Mouse (Mus musculus) left cerebral cortex, adult 9 months (tissue): ENCODE measurements around the gene Srp54c.

Experiments
- DNase-seq, 2 experiments: peaks; one replicate each; pipeline ENCODE4 v3.0.0; 2022; ENCODE audit warnings: low spot score in 2 of 2

Gene Srp54c

DNA sequence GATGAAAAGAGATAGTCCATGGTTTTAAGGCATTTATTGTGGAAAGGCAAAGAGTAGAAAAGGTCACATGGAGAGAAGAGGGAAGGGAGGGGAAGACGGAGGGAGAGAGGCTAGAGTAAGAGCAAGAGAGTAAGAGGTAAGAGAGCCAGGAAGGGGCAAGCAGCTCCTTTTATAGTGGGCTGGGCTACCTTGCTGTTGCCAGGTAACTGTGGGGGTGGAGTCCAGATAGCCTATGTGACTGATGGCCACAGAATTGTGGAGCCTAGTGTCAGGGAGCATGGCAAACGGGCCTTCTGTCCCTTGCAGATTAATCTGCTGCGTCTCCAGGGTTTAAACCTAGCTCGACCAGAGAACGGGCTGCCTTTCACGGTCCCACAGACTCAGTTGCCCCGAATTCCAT lies 81.9 kb downstream of the Srp54c start:
- no peak for DNase-seq
